Mouse (Mus musculus): ENCODE data around the gene Vmn1r132. TPM values are rescaled to one million over a fixed set of nuclear protein-coding genes. Genes with fewer than 3 reads are reported as not detected.

Vmn1r132 gene
- polyA plus RNA-seq (2017; shearing (Covaris generic)), result not detected

DNA sequence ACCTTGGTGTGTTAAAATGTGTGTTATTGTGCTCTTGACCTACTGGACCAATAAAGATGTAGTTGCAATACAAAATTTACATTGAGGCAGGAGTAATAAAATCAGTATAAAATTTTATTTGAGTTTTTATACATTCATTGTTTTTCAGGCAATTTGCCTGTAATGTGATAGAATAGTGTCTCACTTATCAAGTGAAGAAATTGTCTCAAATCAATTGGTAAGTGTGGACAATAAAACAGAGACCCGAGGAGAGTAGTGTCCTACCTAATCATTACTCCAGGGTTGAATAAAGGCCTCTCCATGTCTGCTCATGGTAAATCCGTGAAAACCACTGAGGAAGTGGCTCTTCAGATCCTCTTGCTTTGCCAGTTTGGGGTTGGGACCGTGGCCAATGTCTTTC, at the start of gene Vmn1r132:
Vmn1r132 (plus strand) TSS at position 301 of the 400 bp plus-strand sequence.

Other genes with a start within 250 kb of the Vmn1r132 start
- not detected for gene Gm6882, start 181.3 kb upstream of the Vmn1r132 start, polyA plus RNA-seq (2017; shearing (Covaris generic))
- gene Vmn1r130, start 102.3 kb upstream of the Vmn1r132 start, polyA plus RNA-seq (2017; shearing (Covaris generic)), result not detected
- gene Vmn1r131, start 68.0 kb upstream of the Vmn1r132 start, polyA plus RNA-seq (2017; shearing (Covaris generic)), result not detected
- not detected for gene Gm4175, start 147.4 kb downstream of the Vmn1r132 start, polyA plus RNA-seq (2017; shearing (Covaris generic))
- not detected for gene Gm4177, start 182.6 kb downstream of the Vmn1r132 start, polyA plus RNA-seq (2017; shearing (Covaris generic))
- not detected for gene Vmn1r135, start 218.3 kb downstream of the Vmn1r132 start, polyA plus RNA-seq (2017; shearing (Covaris generic))
- gene Gm5725, start 230.2 kb downstream of the Vmn1r132 start, polyA plus RNA-seq (2017; shearing (Covaris generic)), result not detected